Mouse (Mus musculus) heart, adult 2 months (tissue): ENCODE results near the gene Glycam1. TPM values are rescaled to one million over a fixed set of nuclear protein-coding genes. Genes with fewer than 3 reads are reported as not detected.

ENCODE experiments used
- DNase-seq, 2 experiments: peaks; one replicate each; pipeline ENCODE4 v3.0.0; 2021
- H3K27ac ChIP-seq: fragments of 200-600 bp; 2 replicates; pipeline ENCODE4 v1.8.1; 2022
- H3K27me3 ChIP-seq: fragments of 200-500 bp; 2 replicates; pipeline ENCODE4 v1.6.1; 2012; ENCODE audit warnings: mild to moderate bottlenecking, low read length, inconsistent platforms, mixed read lengths; ENCODE audit not compliant: control insufficient read depth, insufficient read depth
- H3K36me3 ChIP-seq: fragments of 200-500 bp; 2 replicates; pipeline ENCODE4 v1.6.1; 2012; ENCODE audit warnings: low read length, inconsistent platforms; ENCODE audit not compliant: control insufficient read depth, insufficient read depth
- H3K4me1 ChIP-seq: fragments of 200-500 bp; 2 replicates; pipeline ENCODE4 v1.6.1; 2011; ENCODE audit warnings: low read length; ENCODE audit not compliant: control insufficient read depth, insufficient read depth
- H3K4me3 ChIP-seq: fragments of 200-600 bp; 2 replicates; pipeline ENCODE4 v1.8.1; 2022
- H3K79me2 ChIP-seq: fragments of 200-500 bp; replicated peaks from 2 replicates; pipeline ENCODE4 v1.6.1; 2012; ENCODE audit warnings: mild to moderate bottlenecking, inconsistent platforms, low read length, moderate library complexity, mixed read lengths; ENCODE audit not compliant: control insufficient read depth, insufficient read depth
- H3K9ac ChIP-seq: fragments of 200-500 bp; 2 replicates; pipeline ENCODE4 v1.6.1; 2012; ENCODE audit warnings: low read depth, mild to moderate bottlenecking, control low read depth, inconsistent platforms, low read length, mixed read lengths
- CTCF ChIP-seq: fragments of 200-600 bp; IDR thresholded peaks from 2 replicates; pipeline ENCODE4 v1.8.1; 2022; ENCODE audit warnings: antibody characterized with exemption, mild to moderate bottlenecking, moderate library complexity
- EP300 ChIP-seq: fragments of 200-500 bp; IDR thresholded peaks from 2 replicates; pipeline ENCODE4 v1.6.1; 2011; ENCODE audit warnings: low read depth, low read length, control low read depth; ENCODE audit not compliant: insufficient read depth
- POLR2A ChIP-seq: fragments of 200-500 bp; IDR thresholded peaks from 2 replicates; pipeline ENCODE4 v1.6.1; 2011; ENCODE audit warnings: mild to moderate bottlenecking, low read depth, low read length, control low read depth; ENCODE audit not compliant: insufficient read depth
- WGBS: fragments of 180-500 bp; shearing (Covaris S2); methylation state at CpG from one replicate; pipeline ENCODE4 v1.1.7; 2018; 5-methylcytosine and 5-hydroxymethylcytosine counted together
- intact Hi-C: fragments of 180-260 bp; cut with DNase I; formaldehyde crosslinking; loops from one replicate; pipeline ENCODE4 v1.15.1; 2025
- polyA plus RNA-seq: library from polyadenylated mRNA; depleted of rRNA; stranded (reverse); fragments of >200 nt; gene quantifications from 2 replicates; pipeline ENCODE4 v1.2.3, GENCODE M21; 2012
- total RNA-seq, 2 experiments: library from RNA; stranded (reverse); gene quantifications; 2 replicates each; pipeline ENCODE4 v1.2.3; 2021

Gene Glycam1
- total and polyA plus RNA-seq, 3 experiments, result not detected

GRCm38 (mm10) chr15:103537822-103538213 is 27.1 kb downstream of the Glycam1 start, which contains the start of gene Ppp1r1a:
TSS of gene Ppp1r1a (minus strand) at chr15:103538003.
- H3K4me3 ChIP-seq, result peak within 1 kb of the TSS; percentile 50

GRCm38 (mm10) chr15:103537011-103537821 is 27.7 kb downstream of the Glycam1 start:
- intact Hi-C loops, result no loop called here
- 3% methylated on average over 37 of the region's 37 CpGs for WGBS

More at GRCm38 (mm10) chr15:103537822-103538213, 27.1 kb downstream of the Glycam1 start, which contains the start of gene Ppp1r1a:
- no peaks in the 10 kb centered on the region for H3K4me1 ChIP-seq
- H3K27ac ChIP-seq, result no peak within 1 kb of the TSS
- peak; percentile 44 to 53 for DNase-seq
- under 1% methylated on average over 36 of the region's 36 CpGs for WGBS
- no peaks in the 10 kb centered on the region for H3K36me3 ChIP-seq
- H3K79me2 ChIP-seq, result no peaks in the 10 kb centered on the region
- peaks cover 8% of the 10 kb centered on the region for H3K27me3 ChIP-seq
- no peak for TF ChIP-seq POLR2A
- TF ChIP-seq EP300, result no peak
- TF ChIP-seq CTCF, result no peak
- intact Hi-C loops, result no loop called here
- peak within 1 kb of the TSS; percentile 5 for H3K9ac ChIP-seq

GRCm38 (mm10) chr15:103536456-103536855 is 28.4 kb downstream of the Glycam1 start:
- intact Hi-C loops, result no loop called here
- Histone ChIP-seq H3K9ac (no peak overlapping the region), H3K27me3 (peaks cover 8% of the 10 kb centered on the region), H3K27ac (no peak overlapping the region), H3K4me3 (no peak overlapping the region), H3K79me2 (no peaks in the 10 kb centered on the region), H3K4me1 (no peaks in the 10 kb centered on the region), H3K36me3 (no peaks in the 10 kb centered on the region)
- 34% methylated on average over 2 of the region's 2 CpGs for WGBS
- TF ChIP-seq CTCF, result no peak
- TF ChIP-seq POLR2A, result no peak
- no peak for TF ChIP-seq EP300
- DNase-seq, result no peak

More at GRCm38 (mm10) chr15:103537011-103537821, 27.7 kb downstream of the Glycam1 start:
- H3K79me2 ChIP-seq, result no peaks in the 10 kb centered on the region
- DNase-seq, result peak; percentile 43 to 49
- peak overlapping the region; percentile 50 for H3K4me3 ChIP-seq
- no peak overlapping the region for H3K27ac ChIP-seq
- H3K9ac ChIP-seq, result peak overlapping the region; percentile 5
- no peaks in the 10 kb centered on the region for H3K36me3 ChIP-seq
- TF ChIP-seq EP300, result no peak
- TF ChIP-seq CTCF, result no peak
- no peak for TF ChIP-seq POLR2A
- H3K27me3 ChIP-seq, result peaks cover 8% of the 10 kb centered on the region
- no peaks in the 10 kb centered on the region for H3K4me1 ChIP-seq

DNA sequence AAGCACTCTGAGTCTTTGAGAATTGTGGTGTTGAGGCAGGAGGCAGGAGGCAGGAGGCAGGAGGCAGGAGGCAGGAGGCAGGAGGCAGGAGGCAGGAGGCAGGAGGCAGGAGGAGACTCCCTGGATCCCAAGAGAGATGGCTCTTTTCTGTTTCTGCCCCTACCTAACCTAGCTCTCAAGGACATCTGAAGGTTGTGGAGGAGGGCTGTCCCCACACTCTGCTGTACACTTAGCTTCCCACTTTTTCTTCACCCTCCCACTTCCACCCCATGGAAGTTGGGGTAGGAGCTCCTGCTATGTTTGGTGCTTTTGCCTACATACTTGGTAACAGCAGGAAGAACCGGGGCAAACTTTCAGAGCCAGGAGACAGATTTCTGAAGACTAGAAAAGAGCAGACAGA is 29.1 kb downstream of the Glycam1 start:
- DNase-seq, result peak in 1 of 2 experiments; percentile 7
- WGBS, result 59% methylated on average over 1 of the region's 1 CpGs
- peaks cover 8% of the 10 kb centered on the region for H3K27me3 ChIP-seq
- TF ChIP-seq CTCF (no peak), POLR2A (no peak), EP300 (no peak)
- no peaks in the 10 kb centered on the region for H3K36me3 ChIP-seq
- intact Hi-C loops, result no loop called here
- H3K4me3 ChIP-seq, result no peak overlapping the region
- H3K4me1 ChIP-seq, result no peaks in the 10 kb centered on the region
- H3K9ac ChIP-seq, result no peak overlapping the region
- H3K27ac ChIP-seq, result no peak overlapping the region
- H3K79me2 ChIP-seq, result no peaks in the 10 kb centered on the region

DNA sequence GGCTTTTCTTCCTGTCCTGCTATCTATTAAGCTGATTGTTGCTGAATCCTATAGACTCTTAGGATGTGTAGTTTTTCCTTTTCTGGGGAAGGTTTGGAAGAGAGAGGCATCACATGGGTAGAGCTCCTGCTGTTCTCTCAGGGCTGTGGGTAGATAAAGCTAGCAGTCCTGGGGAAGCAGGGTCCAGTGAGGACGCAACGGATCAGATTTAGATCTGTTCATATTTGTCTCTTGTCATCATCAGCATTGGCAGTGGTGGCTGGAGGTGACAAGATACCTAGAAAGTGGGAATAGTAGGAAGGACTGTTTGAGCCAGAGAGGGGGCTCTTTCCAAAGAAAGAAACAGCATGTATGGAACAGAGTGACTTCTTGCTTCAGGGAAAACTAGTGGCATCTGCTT is 29.9 kb downstream of the Glycam1 start:
- no peak for DNase-seq
- no peaks in the 10 kb centered on the region for H3K79me2 ChIP-seq
- H3K9ac ChIP-seq, result no peak overlapping the region
- WGBS, result 68% methylated on average over 2 of the region's 2 CpGs
- H3K27me3 ChIP-seq, result peaks cover 8% of the 10 kb centered on the region
- no peaks in the 10 kb centered on the region for H3K4me1 ChIP-seq
- H3K4me3 ChIP-seq, result no peak overlapping the region
- no peak overlapping the region for H3K27ac ChIP-seq
- intact Hi-C loops, result no loop called here
- no peaks in the 10 kb centered on the region for H3K36me3 ChIP-seq
- TF ChIP-seq CTCF (no peak), POLR2A (no peak), EP300 (no peak)

DNA sequence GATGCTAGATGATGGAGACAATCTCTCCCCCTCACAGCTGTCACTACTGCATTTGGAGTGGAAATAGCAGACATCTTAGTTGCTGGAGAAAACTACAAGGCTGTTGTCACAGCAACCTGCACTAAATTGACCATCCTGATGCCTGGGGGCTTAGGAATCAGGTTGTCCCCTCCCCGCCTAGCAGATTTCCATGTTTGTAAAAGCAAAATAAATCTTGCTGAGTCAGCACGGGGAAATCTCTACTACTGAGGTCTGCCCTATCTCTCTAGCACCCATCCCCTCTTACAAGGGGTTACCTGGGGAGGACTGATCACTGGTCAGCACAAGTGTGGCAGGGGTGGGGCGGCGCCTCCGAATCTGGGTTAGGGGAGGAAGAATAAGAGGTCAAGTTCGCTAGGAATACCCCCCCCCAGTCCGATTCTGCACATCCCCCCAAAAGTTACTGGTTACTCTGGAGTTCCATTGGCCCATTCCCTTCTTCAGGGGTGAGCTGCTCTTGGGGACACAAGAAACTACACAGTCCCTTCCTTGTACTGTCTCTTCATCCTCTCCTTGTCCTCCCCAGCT is 30.7 kb downstream of the Glycam1 start:
- no peak for DNase-seq
- Histone ChIP-seq H3K4me3 (no peak overlapping the region), H3K9ac (no peak overlapping the region), H3K79me2 (no peaks in the 10 kb centered on the region), H3K36me3 (no peaks in the 10 kb centered on the region), H3K4me1 (no peaks in the 10 kb centered on the region), H3K27me3 (peaks cover 8% of the 10 kb centered on the region), H3K27ac (no peak overlapping the region)
- intact Hi-C loops, result no loop called here
- no peak for TF ChIP-seq POLR2A
- TF ChIP-seq CTCF, result no peak
- no peak for TF ChIP-seq EP300
- WGBS, result 91% methylated on average over 7 of the region's 7 CpGs
